Mouse (Mus musculus) hindbrain, embryonic 12.5 days (tissue): ENCODE measurements around the gene L2hgdh. TPM values are rescaled to one million over a fixed set of nuclear protein-coding genes. Genes with fewer than 3 reads are reported as not detected.

Source experiments
- ATAC-seq: fragments of 200-750 bp; cut with Nextera tagmentation; 2 replicates; pipeline ENCODE4 v1.8.0; 2017; ENCODE audit warnings: moderate TSS enrichment; ENCODE audit not compliant: low FRiP score
- H3K27ac ChIP-seq: fragments of 300-500 bp; sonication (generic); 2 replicates; pipeline ENCODE4 v1.5.1; 2016; ENCODE audit warnings: mild to moderate bottlenecking
- H3K27me3 ChIP-seq: fragments of 300-500 bp; sonication (generic); 2 replicates; pipeline ENCODE4 v1.6.1; 2016; ENCODE audit warnings: mild to moderate bottlenecking
- H3K36me3 ChIP-seq: fragments of 300-500 bp; sonication (generic); 2 replicates; pipeline ENCODE4 v1.6.1; 2016; ENCODE audit warnings: mild to moderate bottlenecking
- H3K4me1 ChIP-seq: fragments of 300-500 bp; sonication (generic); 2 replicates; pipeline ENCODE4 v1.6.1; 2016
- H3K4me2 ChIP-seq: fragments of 300-500 bp; sonication (generic); replicated peaks from 2 replicates; pipeline ENCODE4 v1.6.1; 2016; ENCODE audit warnings: mild to moderate bottlenecking
- H3K4me3 ChIP-seq: fragments of 300-500 bp; sonication (generic); 2 replicates; pipeline ENCODE4 v1.5.1; 2016; ENCODE audit warnings: mild to moderate bottlenecking
- H3K9ac ChIP-seq: fragments of 300-500 bp; sonication (generic); 2 replicates; pipeline ENCODE4 v1.6.1; 2016; ENCODE audit warnings: mild to moderate bottlenecking, moderate library complexity
- H3K9me3 ChIP-seq: fragments of 300-500 bp; sonication (generic); replicated peaks from 2 replicates; pipeline ENCODE4 v1.6.1; 2016; ENCODE audit warnings: mild to moderate bottlenecking
- WGBS: fragments of 180-500 bp; shearing (Covaris S2); methylation state at CpG from one replicate; pipeline ENCODE4 v1.1.7; 2016; 5-methylcytosine and 5-hydroxymethylcytosine counted together
- polyA plus RNA-seq: library from polyadenylated mRNA; unstranded; fragments of >200 nt; fragmentation: Nextera tagmentation; extraction: Ambion mirVana; gene quantifications from 2 replicates; pipeline ENCODE4 v1.2.1, GENCODE M21; 2016

Gene L2hgdh
- polyA plus RNA-seq, 1 experiment from 2014 or later = 15.3 TPM

GRCm38 (mm10) chr12:69757418-69758141 lies 32.9 kb upstream of the L2hgdh start:
- 18% methylated on average over 22 of the region's 22 CpGs for WGBS
- 0 out of 2 replicates have a peak overlapping the region, but pooled peaks have one; percentile 60 for H3K27ac ChIP-seq
- ATAC-seq = peak; percentile 89
- no peak overlapping the region for H3K9ac ChIP-seq
- peaks cover 17% of the 10 kb centered on the region; the same call in 1 of the 2 replicates for H3K4me1 ChIP-seq
- H3K27me3 ChIP-seq = no peaks in the 10 kb centered on the region
- no peaks in the 10 kb centered on the region for H3K36me3 ChIP-seq
- peak overlapping the region; percentile 41 for H3K4me2 ChIP-seq
- H3K9me3 ChIP-seq = no peaks in the 10 kb centered on the region
- no peak overlapping the region; the same call in 1 of the 2 replicates for H3K4me3 ChIP-seq

DNA sequence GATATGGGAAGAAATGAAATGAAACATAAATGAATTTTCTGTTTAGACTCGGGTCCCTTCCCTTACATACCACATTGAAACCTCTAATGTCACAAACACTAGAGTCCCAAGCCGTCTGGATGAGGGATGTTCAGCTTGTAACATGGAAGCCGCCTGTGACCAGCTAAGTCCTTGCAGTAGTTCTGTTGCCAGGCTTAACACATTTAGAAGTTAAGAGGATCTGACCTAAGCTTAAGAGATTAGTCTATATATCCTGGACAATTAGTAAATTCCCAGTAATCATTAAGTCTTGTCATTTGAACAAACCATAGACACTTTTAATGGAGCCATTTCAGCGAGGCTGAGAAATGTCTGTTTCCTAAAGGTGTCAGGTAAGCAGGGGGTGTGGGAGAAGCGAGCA lies 31.3 kb upstream of the L2hgdh start:
- H3K4me3 ChIP-seq = no peak overlapping the region
- no peaks in the 10 kb centered on the region for H3K36me3 ChIP-seq
- no peak for ATAC-seq
- no peak overlapping the region for H3K27ac ChIP-seq
- 85% methylated on average over 5 of the region's 5 CpGs for WGBS
- no peaks in the 10 kb centered on the region for H3K9me3 ChIP-seq
- no peak overlapping the region for H3K4me2 ChIP-seq
- no peaks in the 10 kb centered on the region for H3K27me3 ChIP-seq
- peaks cover 21% of the 10 kb centered on the region; the same call in 1 of the 2 replicates for H3K4me1 ChIP-seq
- no peak overlapping the region for H3K9ac ChIP-seq

DNA sequence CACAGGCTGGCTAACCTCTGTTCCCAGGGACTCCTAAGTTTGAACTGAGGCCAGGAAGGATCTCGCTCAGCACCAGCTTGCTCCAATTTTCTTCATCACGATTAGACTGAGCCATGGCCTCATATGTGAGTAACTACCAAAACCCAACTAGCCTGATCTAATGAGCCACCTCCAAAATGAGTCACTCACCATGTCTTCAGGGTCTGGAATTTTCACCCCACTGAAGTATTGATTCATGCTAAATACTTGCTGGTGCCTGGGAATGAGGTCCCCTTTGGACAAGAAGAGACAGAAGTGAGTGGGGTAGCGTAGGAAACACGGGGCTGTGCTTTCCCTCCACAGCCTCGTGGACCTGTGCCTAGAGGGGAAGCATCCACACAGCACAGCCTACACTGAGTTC lies 29.3 kb upstream of the L2hgdh start:
- no peaks in the 10 kb centered on the region for H3K9me3 ChIP-seq
- H3K27me3 ChIP-seq = no peaks in the 10 kb centered on the region
- no peak overlapping the region for H3K4me2 ChIP-seq
- no peak for ATAC-seq
- 79% methylated on average over 5 of the region's 5 CpGs for WGBS
- no peaks in the 10 kb centered on the region for H3K36me3 ChIP-seq
- peaks cover 16% of the 10 kb centered on the region; the same call in 1 of the 2 replicates for H3K4me1 ChIP-seq
- H3K9ac ChIP-seq = no peak overlapping the region
- no peak overlapping the region for H3K27ac ChIP-seq
- no peak overlapping the region for H3K4me3 ChIP-seq

- Histone ChIP-seq H3K4me1 (peaks cover 4% of the 10 kb centered on the region; the same call in 1 of the 2 replicates), H3K9me3 (no peaks in the 10 kb centered on the region), H3K4me3 (no peak overlapping the region), H3K4me2 (no peak overlapping the region), H3K36me3 (no peaks in the 10 kb centered on the region), H3K9ac (peak overlapping the region; percentile 6; the same call in 1 of the 2 replicates), H3K27ac (0 out of 2 replicates have a peak overlapping the region, but pooled peaks have one; percentile 0), H3K27me3 (no peaks in the 10 kb centered on the region)
- no peak for ATAC-seq
- WGBS = 31% methylated on average over 10 of the region's 10 CpGs
Observed at GRCm38 (mm10) chr12:69751864-69752341, 27.2 kb upstream of the L2hgdh start.

DNA sequence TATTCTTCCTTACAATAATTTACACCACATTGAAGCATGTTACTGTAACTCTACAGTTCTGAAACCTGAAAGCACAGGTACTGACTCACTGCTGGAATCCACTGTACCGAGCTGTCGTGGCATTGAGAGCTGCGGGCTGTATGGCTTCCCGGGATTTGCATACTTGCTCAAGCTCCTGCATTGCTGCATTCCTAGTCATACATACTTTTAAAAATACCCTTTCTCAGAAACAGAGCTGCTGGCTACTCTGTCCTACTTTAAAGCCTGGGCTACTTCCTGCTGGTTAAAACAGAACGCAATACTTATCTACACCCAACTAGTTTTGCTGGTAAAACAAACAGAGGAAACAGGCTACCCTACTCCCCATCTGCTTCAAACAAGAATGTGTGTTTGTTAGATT lies 19.5 kb upstream of the L2hgdh start:
- 86% methylated on average over 5 of the region's 5 CpGs for WGBS
- H3K27me3 ChIP-seq = no peaks in the 10 kb centered on the region
- no peak for ATAC-seq

GRCm38 (mm10) chr12:69741965-69742364 lies 17.3 kb upstream of the L2hgdh start:
- H3K9me3 ChIP-seq = no peaks in the 10 kb centered on the region
- no peaks in the 10 kb centered on the region for H3K27me3 ChIP-seq
- no peak overlapping the region for H3K9ac ChIP-seq
- H3K27ac ChIP-seq = no peak overlapping the region
- WGBS = 85% methylated on average over 5 of the region's 5 CpGs
- no peak overlapping the region for H3K4me2 ChIP-seq
- no peak for ATAC-seq
- H3K4me1 ChIP-seq = no peaks in the 10 kb centered on the region
- H3K4me3 ChIP-seq = no peak overlapping the region
- H3K36me3 ChIP-seq = 0 out of 2 replicates have a peak, but pooled peaks cover 3% of the 10 kb centered on the region

More for the DNA sequence above, 19.5 kb upstream of the L2hgdh start:
- Histone ChIP-seq H3K36me3 (0 out of 2 replicates have a peak, but pooled peaks cover 3% of the 10 kb centered on the region), H3K9me3 (no peaks in the 10 kb centered on the region), H3K4me1 (no peaks in the 10 kb centered on the region), H3K4me3 (no peak overlapping the region), H3K9ac (no peak overlapping the region), H3K27ac (no peak overlapping the region), H3K4me2 (no peak overlapping the region)

GRCm38 (mm10) chr12:69733923-69734322 lies 9.2 kb upstream of the L2hgdh start:
- H3K9ac ChIP-seq = no peak overlapping the region
- H3K4me2 ChIP-seq = no peak overlapping the region
- no peak for ATAC-seq
- no peaks in the 10 kb centered on the region for H3K27me3 ChIP-seq
- no peak overlapping the region for H3K4me3 ChIP-seq
- H3K36me3 ChIP-seq = no peaks in the 10 kb centered on the region
- WGBS = 88% methylated on average over 3 of the region's 3 CpGs
- no peaks in the 10 kb centered on the region for H3K4me1 ChIP-seq
- H3K9me3 ChIP-seq = no peaks in the 10 kb centered on the region
- no peak overlapping the region for H3K27ac ChIP-seq

- H3K9ac ChIP-seq = no peak overlapping the region
- WGBS = 22% methylated on average over 2 of the region's 2 CpGs
- no peaks in the 10 kb centered on the region for H3K36me3 ChIP-seq
- H3K27ac ChIP-seq = no peak overlapping the region
- H3K27me3 ChIP-seq = no peaks in the 10 kb centered on the region
- no peaks in the 10 kb centered on the region for H3K4me1 ChIP-seq
- no peak overlapping the region for H3K4me2 ChIP-seq
- H3K4me3 ChIP-seq = no peak overlapping the region
- no peaks in the 10 kb centered on the region for H3K9me3 ChIP-seq
- ATAC-seq = no peak
Observed at GRCm38 (mm10) chr12:69733518-69733917, 8.8 kb upstream of the L2hgdh start.

DNA sequence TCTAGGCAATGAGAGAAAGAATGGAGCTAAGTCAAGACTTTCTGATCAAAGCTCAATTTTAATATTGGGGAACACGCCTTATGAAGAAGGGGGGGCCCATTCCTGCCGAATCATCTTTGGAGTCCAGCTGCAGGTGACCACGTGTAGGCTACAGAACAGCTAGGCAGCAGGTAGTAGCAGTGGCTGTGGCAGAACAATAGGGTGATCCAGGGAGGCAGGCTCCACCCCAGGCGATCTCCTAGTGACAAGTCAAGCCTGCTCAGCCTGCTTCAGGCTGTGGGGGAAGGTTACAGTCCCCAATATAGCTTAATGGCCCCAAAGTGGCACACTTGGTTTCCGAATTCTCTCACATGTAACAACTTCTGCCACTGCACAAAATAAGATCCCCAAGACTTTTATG lies 7.5 kb upstream of the L2hgdh start:
- H3K4me2 ChIP-seq = no peak overlapping the region
- no peaks in the 10 kb centered on the region for H3K4me1 ChIP-seq
- H3K27ac ChIP-seq = no peak overlapping the region
- H3K9ac ChIP-seq = no peak overlapping the region
- ATAC-seq = no peak
- H3K27me3 ChIP-seq = no peaks in the 10 kb centered on the region
- H3K4me3 ChIP-seq = no peak overlapping the region
- H3K9me3 ChIP-seq = no peaks in the 10 kb centered on the region
- 43% methylated on average over 5 of the region's 5 CpGs for WGBS
- no peaks in the 10 kb centered on the region for H3K36me3 ChIP-seq

- no peak overlapping the region for H3K27ac ChIP-seq
- 68% methylated on average over 1 of the region's 1 CpGs for WGBS
Observed at GRCm38 (mm10) chr12:69730306-69730705, 5.6 kb upstream of the L2hgdh start.

GRCm38 (mm10) chr12:69729246-69729645 lies 4.6 kb upstream of the L2hgdh start:
- no peak overlapping the region for H3K4me2 ChIP-seq
- no peaks in the 10 kb centered on the region for H3K9me3 ChIP-seq
- no peaks in the 10 kb centered on the region for H3K27me3 ChIP-seq
- 92% methylated on average over 1 of the region's 1 CpGs for WGBS
- H3K4me1 ChIP-seq = peaks cover 7% of the 10 kb centered on the region
- no peaks in the 10 kb centered on the region for H3K36me3 ChIP-seq
- ATAC-seq = no peak
- no peak overlapping the region for H3K27ac ChIP-seq
- H3K4me3 ChIP-seq = no peak overlapping the region
- no peak overlapping the region for H3K9ac ChIP-seq

More at GRCm38 (mm10) chr12:69730306-69730705, 5.6 kb upstream of the L2hgdh start:
- ATAC-seq = no peak
- H3K36me3 ChIP-seq = no peaks in the 10 kb centered on the region
- H3K4me1 ChIP-seq = peaks cover 4% of the 10 kb centered on the region; the same call in 1 of the 2 replicates
- no peak overlapping the region for H3K4me2 ChIP-seq
- H3K9ac ChIP-seq = no peak overlapping the region
- no peaks in the 10 kb centered on the region for H3K27me3 ChIP-seq
- no peaks in the 10 kb centered on the region for H3K9me3 ChIP-seq
- no peak overlapping the region for H3K4me3 ChIP-seq

DNA sequence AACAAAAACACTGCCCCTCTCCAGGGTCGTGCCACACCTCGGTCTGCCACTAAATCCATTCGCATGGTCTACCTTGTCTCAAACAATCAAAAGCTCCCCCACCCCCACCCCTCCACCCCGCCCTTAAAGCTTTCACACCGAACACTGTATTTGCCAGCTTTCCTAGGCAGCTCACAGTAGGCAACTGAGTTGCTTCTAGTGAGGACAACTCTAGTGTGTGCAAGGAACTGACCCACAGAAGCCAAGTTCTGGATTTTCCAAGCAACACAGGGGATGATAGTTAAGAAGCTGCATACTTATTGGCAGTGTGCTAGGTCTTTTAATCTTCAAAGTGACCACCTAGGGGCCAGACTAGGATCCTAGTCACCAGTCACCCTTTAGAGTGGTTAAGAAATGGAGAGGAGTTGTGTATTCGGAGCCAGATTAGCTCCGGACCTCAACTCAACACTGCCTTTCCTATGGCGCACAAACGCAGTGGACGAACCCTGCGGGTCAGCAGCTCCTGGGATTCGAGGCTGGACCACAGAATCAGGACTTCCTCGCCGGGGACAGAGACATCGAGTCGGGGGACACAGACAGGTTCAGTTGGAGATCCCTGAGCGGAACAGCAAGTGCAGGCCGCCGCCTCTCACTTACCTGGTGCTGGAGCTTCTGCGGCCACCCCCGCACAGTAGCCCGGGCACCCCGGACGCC lies 509 bp downstream of the L2hgdh start:
- peaks cover 12% of the 10 kb centered on the region for H3K36me3 ChIP-seq
- peak overlapping the region; percentile 78 for H3K4me3 ChIP-seq
- H3K9me3 ChIP-seq = peaks cover 7% of the 10 kb centered on the region
- 4% methylated on average over 23 of the region's 24 CpGs for WGBS
- peak; percentile 3 for ATAC-seq
- H3K27me3 ChIP-seq = no peaks in the 10 kb centered on the region
- peaks cover 17% of the 10 kb centered on the region for H3K4me1 ChIP-seq
- 0 out of 2 replicates have a peak overlapping the region, but pooled peaks have one; percentile 30 for H3K27ac ChIP-seq
- H3K4me2 ChIP-seq = peak overlapping the region; percentile 92
- peak overlapping the region; percentile 83 for H3K9ac ChIP-seq
